Mouse (Mus musculus): ENCODE measurements around the gene Ptov1. TPM values are rescaled to one million over a fixed set of nuclear protein-coding genes. Genes with fewer than 3 reads are reported as not detected.

Ptov1 gene
- polyA plus RNA-seq, 2 experiments, result 35.0 to 47.3 TPM

DNA sequence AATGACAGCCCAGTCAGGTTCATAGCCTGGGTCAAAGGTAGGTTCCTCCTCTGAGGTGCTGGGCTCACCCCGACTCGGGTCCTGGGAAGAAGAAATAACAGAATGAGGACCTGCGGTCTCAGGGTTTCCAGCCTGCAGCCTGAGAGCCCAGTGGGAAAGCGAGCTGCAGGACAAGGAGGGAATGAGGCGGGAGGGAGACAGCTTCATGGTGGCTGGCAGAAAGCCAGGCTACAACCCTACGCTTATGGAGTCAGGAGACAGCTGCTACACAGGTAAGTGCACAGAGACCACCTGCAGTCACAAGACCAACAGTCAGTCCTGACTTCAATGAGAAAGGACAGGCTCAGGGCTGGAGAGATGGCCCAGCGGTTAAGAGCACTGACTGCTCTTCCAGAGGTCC, 22.8 kb downstream of the Ptov1 start:
- 80% methylated on average over 7 of the region's 7 CpGs for WGBS (ENCODE audit: insufficient replicate concordance)
- H3K4me2 ChIP-seq (ENCODE audit: low read depth), result no peak overlapping the region
- H3K4me3 ChIP-seq (ENCODE audit: insufficient read depth in 1 of 2, low read depth in 2 of 2, low read length in 2 of 2), result no peak overlapping the region
- H3K36me3 ChIP-seq (replicated peaks; ENCODE audit: control insufficient read depth, insufficient read depth, low read depth), result peaks cover 7% of the 10 kb centered on the region
- DNase-seq (ENCODE audit: low read depth in 3 of 3, low spot score in 3 of 3) (no peak), ATAC-seq (ENCODE audit: insufficient read depth) (no peak)
- H3K9me3 ChIP-seq (ENCODE audit: control insufficient read depth, low read length), result no peaks in the 10 kb centered on the region
- H3K27ac ChIP-seq, result no peak overlapping the region
- peaks cover 15 to 21% of the 10 kb centered on the region in 2 experiments for H3K4me1 ChIP-seq (replicated peaks; ENCODE audit: control insufficient read depth in 2 of 2, insufficient read depth in 2 of 2, low read length in 1 of 2)
- H3K27me3 ChIP-seq (ENCODE audit: control insufficient read depth, insufficient read depth, low read length), result no peaks in the 10 kb centered on the region
- TF ChIP-seq CTCF (IDR thresholded peaks at IDR 0.05; ENCODE audit: low read depth) (no peak), EP300 (IDR thresholded peaks at IDR 0.05; ENCODE audit: low read depth) (no peak)
- no peak overlapping the region for H3K9ac ChIP-seq (replicated peaks)

GRCm38 (mm10) chr7:44845006-44845405, 24.6 kb downstream of the Ptov1 start:
- no peak for DNase-seq (ENCODE audit: low read depth in 3 of 3, low spot score in 3 of 3)
- peaks cover 7% of the 10 kb centered on the region for H3K36me3 ChIP-seq (replicated peaks; ENCODE audit: control insufficient read depth, insufficient read depth, low read depth)
- 83% methylated on average over 10 of the region's 10 CpGs for WGBS (ENCODE audit: insufficient replicate concordance)
- H3K4me3 ChIP-seq (ENCODE audit: insufficient read depth in 1 of 2, low read depth in 2 of 2, low read length in 2 of 2), result no peak overlapping the region
- ATAC-seq (ENCODE audit: insufficient read depth), result no peak
- H3K9ac ChIP-seq (replicated peaks), result no peak overlapping the region
- no peak overlapping the region for H3K4me2 ChIP-seq (ENCODE audit: low read depth)
- H3K9me3 ChIP-seq (ENCODE audit: control insufficient read depth, low read length), result no peaks in the 10 kb centered on the region
- peaks cover 2% of the 10 kb centered on the region; the same call in 1 of the 2 replicates for H3K27me3 ChIP-seq (ENCODE audit: control insufficient read depth, insufficient read depth, low read length)
- no peak overlapping the region for H3K27ac ChIP-seq
- TF ChIP-seq EP300 (IDR thresholded peaks at IDR 0.05; ENCODE audit: low read depth) (no peak), CTCF (IDR thresholded peaks at IDR 0.05; ENCODE audit: low read depth) (no peak)
- H3K4me1 ChIP-seq (replicated peaks; ENCODE audit: control insufficient read depth in 2 of 2, insufficient read depth in 2 of 2, low read length in 1 of 2), result peaks cover 8% of the 10 kb centered on the region in 2 experiments

- H3K4me2 ChIP-seq (ENCODE audit: low read depth), result no peak overlapping the region
- DNase-seq (ENCODE audit: low read depth in 3 of 3, low spot score in 3 of 3) (no peak), ATAC-seq (ENCODE audit: insufficient read depth) (no peak)
- H3K27me3 ChIP-seq (ENCODE audit: control insufficient read depth, insufficient read depth, low read length), result peaks cover 6% of the 10 kb centered on the region
- H3K9ac ChIP-seq (replicated peaks), result no peak overlapping the region
- WGBS (ENCODE audit: insufficient replicate concordance), result 73% methylated on average over 8 of the region's 8 CpGs
- peaks cover 7% of the 10 kb centered on the region for H3K36me3 ChIP-seq (replicated peaks; ENCODE audit: control insufficient read depth, insufficient read depth, low read depth)
- H3K4me1 ChIP-seq (replicated peaks; ENCODE audit: control insufficient read depth in 2 of 2, insufficient read depth in 2 of 2, low read length in 1 of 2), result peaks cover 0 to 2% of the 10 kb centered on the region in 2 experiments; a peak in 2 of 4 replicates
- H3K4me3 ChIP-seq (ENCODE audit: insufficient read depth in 1 of 2, low read depth in 2 of 2, low read length in 2 of 2), result no peak overlapping the region
- H3K27ac ChIP-seq, result no peak overlapping the region
- H3K9me3 ChIP-seq (ENCODE audit: control insufficient read depth, low read length), result no peaks in the 10 kb centered on the region
- TF ChIP-seq EP300 (IDR thresholded peaks at IDR 0.05; ENCODE audit: low read depth) (no peak), CTCF (IDR thresholded peaks at IDR 0.05; ENCODE audit: low read depth) (no peak)
These were observed 27.6 kb downstream of the Ptov1 start for GRCm38 (mm10) chr7:44841825-44842463.

- no peak overlapping the region; the same call in 1 of the 2 replicates for H3K4me2 ChIP-seq (ENCODE audit: low read depth)
- H3K9ac ChIP-seq (replicated peaks), result no peak overlapping the region
- peaks cover 6% of the 10 kb centered on the region for H3K27me3 ChIP-seq (ENCODE audit: control insufficient read depth, insufficient read depth, low read length)
These were observed 29.2 kb downstream of the Ptov1 start for GRCm38 (mm10) chr7:44840426-44840825.

DNA sequence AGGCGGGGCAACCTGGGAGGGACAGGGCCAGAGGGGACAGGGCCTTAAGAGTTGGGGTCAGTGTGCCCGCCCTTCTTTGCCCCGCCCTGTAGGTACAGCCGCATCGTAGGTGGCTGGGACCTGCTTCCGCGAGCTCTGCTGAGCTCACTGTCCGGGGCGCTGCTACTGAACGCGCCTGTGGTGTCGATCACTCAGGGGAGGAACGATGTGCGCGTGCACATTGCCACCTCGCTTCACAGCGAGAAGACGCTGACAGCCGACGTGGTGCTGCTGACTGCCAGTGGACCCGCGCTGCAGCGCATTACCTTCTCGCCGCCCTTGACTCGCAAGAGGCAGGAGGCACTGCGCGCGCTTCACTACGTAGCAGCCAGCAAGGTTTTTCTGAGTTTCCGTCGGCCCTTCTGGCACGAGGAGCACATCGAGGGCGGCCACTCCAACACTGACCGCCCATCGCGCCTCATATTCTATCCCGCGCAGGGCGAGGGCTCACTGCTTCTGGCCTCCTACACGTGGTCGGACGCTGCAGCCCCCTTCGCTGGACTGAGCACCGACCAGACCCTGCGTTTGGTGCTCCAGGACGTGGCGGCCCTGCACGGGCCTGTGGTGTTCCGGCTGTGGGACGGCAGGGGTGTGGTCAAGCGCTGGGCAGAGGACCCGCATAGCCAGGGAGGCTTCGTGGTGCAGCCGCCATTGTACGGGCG, 29.9 kb downstream of the Ptov1 start:
- Histone ChIP-seq H3K4me1 (replicated peaks; ENCODE audit: control insufficient read depth in 2 of 2, insufficient read depth in 2 of 2, low read length in 1 of 2) (peaks cover 0 to 2% of the 10 kb centered on the region in 2 experiments; a peak in 2 of 4 replicates), H3K4me3 (ENCODE audit: insufficient read depth in 1 of 2, low read depth in 2 of 2, low read length in 2 of 2) (peak overlapping the region in 1 of 2 experiments; percentile 10; a peak in 2 of 4 replicates), H3K4me2 (ENCODE audit: low read depth) (peak overlapping the region; percentile 38), H3K9me3 (ENCODE audit: control insufficient read depth, low read length) (no peaks in the 10 kb centered on the region), H3K9ac (replicated peaks) (no peak overlapping the region), H3K36me3 (replicated peaks; ENCODE audit: control insufficient read depth, insufficient read depth, low read depth) (no peaks in the 10 kb centered on the region; the same call in none of the 2 replicates), H3K27me3 (ENCODE audit: control insufficient read depth, insufficient read depth, low read length) (peaks cover 6% of the 10 kb centered on the region), H3K27ac (no peak overlapping the region)
- DNase-seq (ENCODE audit: low read depth in 3 of 3, low spot score in 3 of 3) (no peak), ATAC-seq (ENCODE audit: insufficient read depth) (0 out of 2 replicates have a peak, but pooled peaks have one; percentile 11)
- 2% methylated on average over 58 of the region's 58 CpGs for WGBS (ENCODE audit: insufficient replicate concordance)
- TF ChIP-seq CTCF (IDR thresholded peaks at IDR 0.05; ENCODE audit: low read depth) (no peak), EP300 (IDR thresholded peaks at IDR 0.05; ENCODE audit: low read depth) (no peak)

More at GRCm38 (mm10) chr7:44840426-44840825, 29.2 kb downstream of the Ptov1 start:
- Histone ChIP-seq H3K27ac (no peak overlapping the region), H3K9me3 (ENCODE audit: control insufficient read depth, low read length) (no peaks in the 10 kb centered on the region), H3K4me1 (replicated peaks; ENCODE audit: control insufficient read depth in 2 of 2, insufficient read depth in 2 of 2, low read length in 1 of 2) (peaks cover 0 to 2% of the 10 kb centered on the region in 2 experiments; a peak in 2 of 4 replicates), H3K36me3 (replicated peaks; ENCODE audit: control insufficient read depth, insufficient read depth, low read depth) (no peaks in the 10 kb centered on the region; the same call in none of the 2 replicates), H3K4me3 (ENCODE audit: insufficient read depth in 1 of 2, low read depth in 2 of 2, low read length in 2 of 2) (no peak overlapping the region)
- no peak for DNase-seq (ENCODE audit: low read depth in 3 of 3, low spot score in 3 of 3)
- TF ChIP-seq CTCF (IDR thresholded peaks at IDR 0.05; ENCODE audit: low read depth) (no peak), EP300 (IDR thresholded peaks at IDR 0.05; ENCODE audit: low read depth) (no peak)
- WGBS (ENCODE audit: insufficient replicate concordance), result 25% methylated on average over 14 of the region's 14 CpGs
- no peak for ATAC-seq (ENCODE audit: insufficient read depth)
